Mouse (Mus musculus): ENCODE results near the gene Zfp11.
A peak's percentile ranks its signal among the peaks of the same experiment; 100 is the strongest.
"Not testable (repeated sequence)": the region's sequence is repeated elsewhere in the genome, so short reads cannot be mapped to it uniquely, and the experiment has no call there.

Zfp11 gene

DNA sequence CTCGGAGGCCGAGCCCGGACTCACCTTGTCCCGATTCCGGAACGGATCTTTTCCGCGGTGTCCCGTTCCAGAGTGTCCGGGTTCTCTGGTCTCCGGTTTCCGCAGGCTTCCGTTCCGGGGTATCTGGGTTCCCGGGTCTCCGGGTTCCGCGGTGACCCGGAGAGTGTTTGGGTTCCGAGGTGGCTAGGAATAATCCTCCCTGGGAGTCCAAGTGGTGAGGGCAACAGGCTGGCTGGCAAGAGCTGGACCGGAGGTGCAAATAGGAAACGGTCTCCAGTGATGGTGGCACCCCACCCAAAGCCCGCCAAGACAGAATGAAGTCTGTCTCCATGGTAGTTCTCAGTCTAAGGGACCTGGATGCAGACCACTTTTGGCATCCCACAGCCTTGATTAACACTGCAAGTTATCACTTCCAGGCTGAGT, at the start of gene Zfp11:
Zfp11 (minus strand) TSS at position 64 of the 423 bp plus-strand sequence.
- DNase-seq = peak; percentile 80

DNA sequence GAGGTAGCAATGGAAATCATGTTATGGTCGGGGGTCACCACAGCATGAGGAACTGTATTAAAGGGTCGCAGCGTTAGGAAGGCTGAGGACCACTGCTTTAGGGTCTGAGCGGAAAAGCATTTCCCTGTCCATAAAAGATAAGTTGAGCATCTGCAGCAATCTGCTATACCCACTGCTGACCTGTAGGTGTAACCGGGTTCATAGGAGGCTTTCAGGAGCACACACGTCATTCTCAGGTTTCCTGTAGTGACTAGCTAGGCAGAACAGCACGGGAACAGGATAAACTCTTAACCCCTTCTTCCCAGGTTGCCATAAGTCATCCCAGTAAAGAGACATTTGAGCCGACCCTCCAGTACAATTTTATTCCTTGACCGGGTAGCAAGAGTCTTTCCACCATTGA, 47.1 kb upstream of the Zfp11 start:
- no peak for DNase-seq

DNA sequence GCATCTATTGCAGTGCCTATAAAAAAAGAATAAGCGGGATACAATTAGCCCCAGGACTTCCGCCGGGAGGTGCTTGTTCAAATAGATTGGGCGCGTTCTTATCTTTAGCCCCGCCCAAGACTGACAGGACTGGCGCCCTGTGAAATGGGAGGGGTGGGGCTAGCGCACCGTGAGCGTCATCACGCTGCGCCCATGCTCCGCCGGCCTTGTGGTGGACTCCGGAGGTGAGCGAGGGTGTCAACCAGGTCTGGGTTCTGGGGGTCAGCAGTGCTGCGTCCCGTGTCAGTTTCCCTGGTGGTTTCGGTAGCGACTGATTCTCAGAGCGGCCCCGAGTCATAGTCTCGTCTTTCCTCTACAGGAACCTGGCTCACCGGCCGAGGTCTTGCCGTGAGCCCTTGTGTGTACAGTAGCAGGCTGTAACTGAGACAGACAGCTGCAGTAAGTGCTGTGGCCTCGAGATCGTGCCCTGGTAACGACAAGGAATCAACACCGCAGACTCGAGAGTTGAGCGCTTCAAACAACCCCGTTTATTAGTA, 45.5 kb upstream of the Zfp11 start, which contains the start of gene Mrps17:
Mrps17 (plus strand) TSS at position 172 of the 536 bp plus-strand sequence.
- DNase-seq = peak; percentile 93

DNA sequence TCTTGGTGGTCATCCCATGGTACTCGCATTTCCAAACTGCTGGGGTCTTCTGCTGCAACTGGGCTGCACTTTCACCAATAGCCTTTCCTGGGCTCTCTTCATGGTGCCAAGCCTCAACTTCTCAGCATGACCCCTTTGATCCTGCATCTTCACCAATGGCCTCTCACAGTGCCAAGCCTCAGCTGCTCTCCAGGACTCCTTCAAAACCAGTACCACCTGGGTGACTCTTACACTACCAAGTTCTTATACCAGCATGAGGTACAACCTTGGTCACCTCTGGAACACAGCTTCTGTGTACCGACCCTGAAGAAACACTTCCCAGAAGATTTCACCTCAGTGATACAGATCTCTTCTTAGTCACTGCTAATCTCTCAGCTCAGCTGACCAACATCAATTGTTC, 38.5 kb upstream of the Zfp11 start, which contains the start of gene Sept14:
Sept14 (minus strand) TSS at position 101 of the 400 bp plus-strand sequence.
- DNase-seq = no peak

DNA sequence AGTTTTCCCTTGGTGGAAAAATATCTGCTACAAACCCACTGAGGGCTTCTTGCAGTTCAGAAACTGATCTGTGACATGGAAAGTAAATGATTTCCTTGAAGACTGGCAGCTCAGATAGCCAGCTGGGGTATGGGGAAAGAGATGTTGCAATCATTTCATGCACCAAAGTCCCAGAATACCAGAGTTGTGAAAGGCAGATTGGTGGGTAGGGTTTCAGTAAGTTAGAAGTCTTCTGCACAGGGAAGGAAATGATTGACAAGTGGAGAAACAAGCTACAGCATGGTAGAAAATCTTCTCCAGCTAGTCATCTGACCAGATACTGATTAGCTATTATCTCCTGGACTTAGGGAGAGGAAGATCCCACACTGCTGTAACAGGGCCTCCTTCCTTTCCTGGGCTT, 33.5 kb upstream of the Zfp11 start:
- no peak for DNase-seq

DNA sequence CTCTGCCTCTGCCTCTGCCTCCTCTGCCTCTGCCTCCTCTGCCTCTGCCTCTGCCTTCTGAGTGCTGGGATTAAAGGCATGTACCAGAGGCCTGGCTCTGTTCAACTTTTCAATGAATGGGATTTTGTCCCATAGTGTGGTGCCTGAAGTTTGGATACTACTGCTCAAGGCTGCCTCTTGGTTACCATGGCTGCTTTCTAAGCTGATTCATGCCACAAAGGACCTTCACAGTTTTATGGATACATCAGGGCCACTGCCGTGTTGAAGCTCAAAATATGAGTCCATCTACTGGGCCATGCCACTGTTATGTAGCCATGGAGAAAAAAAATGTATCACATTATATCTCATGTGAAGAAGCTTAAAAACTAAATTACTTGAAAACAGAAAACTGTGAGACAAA, 31.8 kb upstream of the Zfp11 start:
- no peak for DNase-seq

DNA sequence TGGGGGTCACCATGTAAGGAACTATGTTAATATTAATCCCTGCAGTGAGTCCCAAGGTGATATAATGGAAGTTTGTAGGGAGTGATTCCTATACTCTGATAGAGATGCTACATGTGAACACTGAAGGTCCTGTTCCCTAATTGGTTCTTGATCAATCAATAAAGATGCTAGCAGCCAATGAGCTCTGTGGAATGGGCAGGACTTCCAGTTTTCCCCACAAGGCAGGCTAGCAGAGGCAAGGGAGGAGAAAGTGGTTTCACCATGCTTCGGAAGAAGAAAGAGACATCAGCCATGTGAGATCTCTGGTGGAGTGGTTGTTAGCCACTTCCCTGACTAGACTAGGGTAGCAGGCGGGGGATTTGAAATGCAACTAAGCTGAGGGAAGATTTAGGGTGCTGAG, 30.6 kb upstream of the Zfp11 start:
- no peak for DNase-seq

DNA sequence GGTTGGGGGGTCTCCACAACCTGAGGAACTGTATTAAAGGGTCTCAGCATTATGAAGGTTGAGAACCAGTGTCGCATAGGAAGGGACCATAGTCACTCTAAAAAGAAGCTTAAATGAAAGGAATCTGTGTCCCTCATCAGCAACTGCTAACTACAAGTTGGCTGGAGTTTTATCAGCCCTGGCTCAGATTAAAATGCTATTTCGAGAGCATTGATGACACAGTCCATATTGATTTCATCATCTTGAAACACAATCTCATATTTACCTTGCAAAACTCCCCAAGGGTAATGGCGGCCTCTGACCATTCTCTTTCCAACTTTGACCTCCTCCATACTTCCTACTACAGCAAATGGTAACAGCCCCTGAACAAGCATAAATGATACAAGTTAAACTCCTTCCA, 20.6 kb upstream of the Zfp11 start:
- DNase-seq = no peak

DNA sequence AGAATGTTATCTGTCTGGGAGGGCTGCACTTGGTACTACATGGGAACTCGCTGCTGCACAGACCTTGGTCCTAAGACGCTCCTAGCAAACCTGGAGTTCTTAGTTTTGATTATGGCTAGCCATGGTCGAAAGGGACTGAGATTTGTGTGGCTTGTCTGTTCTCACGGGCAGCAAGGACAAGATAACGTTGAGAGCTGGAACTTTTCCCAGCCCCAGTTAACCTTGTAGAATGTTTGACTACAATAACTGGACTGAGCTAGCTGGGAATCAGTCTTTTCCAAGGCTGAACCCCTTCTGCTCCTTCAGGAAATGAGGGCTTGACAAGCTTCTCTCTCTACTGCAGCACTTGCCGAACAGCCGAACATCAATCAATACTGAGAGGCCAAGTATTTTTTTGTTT, 17.7 kb upstream of the Zfp11 start:
- no peak for DNase-seq

DNA sequence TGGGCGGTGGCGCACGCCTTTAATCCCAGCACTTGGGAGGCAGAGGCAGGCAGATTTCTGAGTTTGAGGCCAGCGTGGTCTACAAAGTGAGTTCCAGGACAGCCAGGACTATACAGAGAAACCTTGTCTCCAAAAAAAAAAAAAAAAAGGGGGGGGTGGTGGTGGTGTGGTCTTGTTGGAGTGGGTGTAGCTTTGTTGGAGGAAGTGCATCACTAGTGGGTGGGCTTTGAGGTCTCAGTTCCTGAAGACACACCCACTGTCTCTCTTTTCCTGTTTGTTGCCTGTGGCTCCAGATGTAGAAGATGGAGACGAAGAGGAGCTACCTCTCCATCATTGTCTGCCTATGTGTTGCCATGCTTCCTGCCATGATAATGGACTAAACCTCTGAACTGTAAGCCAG, 15.2 kb upstream of the Zfp11 start:
- not testable (repeated sequence) for DNase-seq

DNA sequence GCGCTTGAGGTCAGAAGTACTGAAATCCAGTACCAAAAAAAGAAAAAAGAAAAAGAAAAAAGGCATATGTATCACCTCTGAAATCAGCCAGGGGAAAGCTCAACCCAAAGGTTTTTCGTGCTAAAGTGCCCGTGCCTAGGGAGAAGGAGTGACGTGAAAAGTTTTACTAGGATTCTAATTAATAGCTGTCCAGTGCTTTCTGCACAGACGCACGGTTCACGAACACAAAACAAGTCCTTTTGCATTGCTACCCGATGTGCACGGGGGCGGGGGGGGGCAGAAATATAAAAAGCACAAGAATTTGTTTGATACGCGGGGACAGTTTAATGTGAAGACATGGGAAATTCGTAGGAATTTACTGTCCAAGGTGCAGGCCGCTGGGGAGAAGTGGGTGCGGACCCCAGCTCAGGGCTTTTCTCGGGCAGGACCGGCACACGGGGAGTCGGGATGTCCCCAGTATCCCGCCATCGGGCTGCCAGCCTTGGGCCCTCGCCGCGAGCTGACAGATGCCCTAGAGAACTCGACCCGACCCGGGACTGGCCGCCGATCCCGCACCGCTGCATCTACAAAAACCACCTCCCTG, 355 bp downstream of the Zfp11 start:
- DNase-seq = no peak

DNA sequence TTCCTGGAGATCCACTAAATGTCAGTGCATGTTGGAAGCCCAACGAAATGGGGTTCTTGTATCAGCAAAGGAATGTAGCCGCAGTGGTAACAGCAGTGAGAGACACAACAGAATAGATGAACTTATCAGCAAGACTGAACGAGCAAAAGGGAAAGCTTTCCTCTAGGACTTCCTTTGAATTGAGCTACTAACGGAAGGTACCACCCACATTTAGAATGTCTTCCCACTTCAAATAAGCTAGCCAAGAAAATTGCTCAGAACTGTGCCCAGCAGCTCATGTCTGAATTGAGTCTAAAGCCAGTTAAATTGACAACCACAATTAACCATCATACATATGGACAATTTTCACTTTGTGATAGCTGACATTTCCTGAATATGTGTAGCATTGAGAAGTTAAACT, 2.0 kb downstream of the Zfp11 start:
- DNase-seq = no peak

DNA sequence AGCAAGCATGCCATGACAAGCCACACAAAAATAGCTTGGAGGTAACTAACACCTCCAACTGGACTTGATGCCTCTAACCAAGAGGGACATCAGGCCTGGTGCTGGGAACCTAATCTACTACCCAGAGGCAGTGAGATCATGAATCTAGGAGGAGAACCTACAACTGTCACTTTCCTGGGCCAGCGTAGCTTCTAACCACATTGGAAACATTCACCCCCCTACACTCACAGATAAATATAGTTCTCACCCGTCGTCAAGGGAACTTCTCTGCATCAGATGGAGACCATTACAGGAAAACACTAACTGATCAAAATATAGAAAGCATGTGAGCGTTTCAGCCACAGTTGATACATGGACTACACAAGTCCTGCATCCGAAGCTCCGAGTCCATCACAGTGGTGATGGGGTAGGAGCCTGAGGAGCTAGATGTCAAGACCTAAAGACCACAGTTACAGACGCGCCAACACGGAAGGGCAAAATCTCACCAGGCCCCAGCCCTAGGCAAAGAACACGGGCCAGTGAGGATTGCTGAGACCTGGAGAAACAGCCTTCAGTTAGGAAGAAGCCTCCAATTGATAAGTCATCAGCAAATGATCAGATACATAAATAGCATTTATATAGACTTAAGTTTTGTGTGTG, 3.5 kb downstream of the Zfp11 start:
- no peak for DNase-seq

DNA sequence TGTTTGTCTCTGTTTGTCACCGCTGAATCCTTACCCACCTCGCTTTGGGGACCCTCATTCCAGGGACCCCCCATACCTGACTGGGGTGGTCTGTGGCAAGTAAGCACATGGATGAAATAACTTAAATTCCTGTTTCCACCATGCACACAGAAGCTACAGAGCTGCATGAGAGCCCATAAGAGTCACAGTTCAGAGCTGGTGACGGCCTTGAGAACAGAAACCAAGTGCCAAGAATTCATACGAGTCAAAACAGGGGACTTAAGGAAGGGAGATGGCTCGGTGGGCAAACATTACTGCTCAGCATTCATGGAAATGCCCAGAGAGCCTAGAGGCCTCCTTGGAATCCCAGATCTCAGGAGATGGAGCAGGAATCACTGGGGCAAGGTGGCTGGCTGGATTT, 5.8 kb downstream of the Zfp11 start:
- no peak for DNase-seq

DNA sequence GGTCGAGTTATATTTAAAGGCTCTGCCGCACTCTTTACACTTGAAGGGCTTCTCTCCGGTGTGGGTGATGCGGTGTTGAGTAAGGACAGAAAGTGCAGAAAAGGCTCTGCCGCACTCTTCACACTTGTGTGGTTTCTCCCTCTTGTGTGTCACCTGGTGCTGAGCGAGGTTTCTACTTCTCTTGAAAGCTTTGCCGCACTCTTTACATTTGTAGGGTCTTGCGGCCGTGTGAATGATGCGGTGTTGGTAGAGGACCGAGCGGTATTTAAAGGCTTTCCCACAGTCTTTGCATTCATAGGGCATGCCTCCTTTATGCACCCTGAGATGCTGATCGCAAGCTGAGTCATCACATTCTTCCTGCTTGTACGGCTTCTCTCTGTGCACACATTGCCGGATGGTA, 12.0 kb downstream of the Zfp11 start:
- DNase-seq = no peak

DNA sequence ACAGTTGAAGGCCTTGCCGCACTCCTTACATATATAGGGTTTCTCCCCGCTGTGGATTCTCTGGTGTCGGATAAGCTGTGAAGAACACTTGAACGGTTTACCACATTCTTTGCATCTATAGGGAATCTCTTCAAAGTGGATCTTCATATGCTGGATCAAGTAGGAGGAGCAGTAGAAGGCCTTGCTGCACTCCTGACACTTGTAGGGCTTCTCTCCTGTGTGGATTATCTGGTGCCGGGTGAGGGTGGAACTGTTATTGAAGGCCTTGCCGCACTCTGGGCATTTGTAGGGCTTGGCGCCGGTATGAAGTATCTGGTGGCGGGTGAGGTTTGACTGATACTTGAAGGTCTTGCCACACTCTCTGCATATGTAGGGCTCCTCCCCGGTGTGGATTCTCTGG, 12.9 kb downstream of the Zfp11 start:
- no peak for DNase-seq

DNA sequence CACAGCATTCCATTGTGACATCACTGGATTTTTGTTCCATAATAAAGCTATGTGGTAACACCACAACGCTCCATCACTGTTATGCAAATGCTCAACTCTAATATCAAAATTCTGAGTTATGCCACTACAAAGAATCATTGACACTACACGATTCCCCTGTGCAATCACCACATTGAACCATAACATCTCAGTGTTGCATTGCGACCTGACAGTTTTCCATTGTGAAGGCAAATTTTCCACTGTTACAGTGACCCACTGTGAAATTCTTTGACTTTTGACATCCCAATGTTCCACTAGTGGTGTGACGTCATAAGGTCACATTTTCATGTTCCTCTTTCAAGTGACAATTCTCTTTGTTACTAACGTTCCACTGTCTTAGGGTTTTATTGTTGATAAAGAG, 19.0 kb downstream of the Zfp11 start:
- DNase-seq = no peak

DNA sequence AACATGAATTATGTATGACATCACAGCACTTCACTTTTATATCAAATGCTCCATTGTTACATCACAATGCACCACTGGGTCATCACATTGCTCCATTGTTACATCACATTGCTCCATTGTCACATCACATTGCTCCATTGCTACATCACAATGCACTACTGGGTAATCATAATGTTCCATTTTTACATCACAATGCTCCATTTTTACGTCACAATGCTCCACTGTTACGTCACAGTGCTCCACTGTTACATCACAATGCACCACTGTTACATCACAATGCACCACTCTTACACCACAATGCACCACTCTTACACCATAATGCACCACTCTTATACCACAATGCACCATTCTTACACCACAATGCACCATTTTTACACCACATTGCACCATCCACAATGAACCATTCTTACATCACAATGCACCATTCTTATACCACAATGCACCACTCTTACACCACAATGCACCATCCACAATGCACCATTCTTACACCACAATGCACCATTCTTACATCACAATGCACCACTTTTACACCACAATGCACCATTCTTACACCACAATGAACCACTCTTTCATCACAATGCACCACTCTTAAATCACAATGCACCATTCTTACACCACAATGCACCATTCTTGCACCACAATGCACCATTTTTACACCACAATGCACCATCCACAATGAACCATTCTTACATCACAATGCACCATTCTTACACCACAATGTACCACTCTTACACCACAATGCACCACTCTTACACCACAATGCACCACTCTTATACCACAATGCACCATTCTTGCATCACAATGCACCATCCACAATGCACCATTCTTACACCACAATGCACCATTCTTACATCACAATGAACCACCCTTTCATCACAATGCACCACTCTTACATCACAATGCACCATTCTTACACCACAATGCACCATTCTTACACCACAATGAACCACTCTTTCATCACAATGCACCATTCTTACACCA, 37.3 kb downstream of the Zfp11 start:
- DNase-seq = not testable (repeated sequence)

DNA sequence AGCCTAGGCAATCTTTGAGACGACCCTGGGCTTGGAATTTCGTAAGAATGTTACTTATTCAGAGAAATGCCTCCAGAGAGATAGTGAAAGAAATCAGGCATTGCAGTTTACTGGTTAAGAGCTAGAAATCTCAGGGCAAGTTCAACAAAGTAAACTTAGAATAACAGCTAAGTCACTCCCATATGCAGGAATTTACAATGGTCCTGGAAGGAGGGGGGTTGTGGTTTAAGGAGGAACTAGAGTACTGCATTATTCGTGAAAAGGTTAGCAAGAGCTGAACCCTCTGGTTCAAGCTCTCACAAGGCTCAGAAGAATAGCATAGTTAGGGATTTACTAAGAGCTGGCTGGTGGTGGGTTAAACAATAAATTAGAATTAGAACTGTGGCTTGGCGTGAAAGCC, 43.3 kb downstream of the Zfp11 start:
- DNase-seq = not testable (repeated sequence)

DNA sequence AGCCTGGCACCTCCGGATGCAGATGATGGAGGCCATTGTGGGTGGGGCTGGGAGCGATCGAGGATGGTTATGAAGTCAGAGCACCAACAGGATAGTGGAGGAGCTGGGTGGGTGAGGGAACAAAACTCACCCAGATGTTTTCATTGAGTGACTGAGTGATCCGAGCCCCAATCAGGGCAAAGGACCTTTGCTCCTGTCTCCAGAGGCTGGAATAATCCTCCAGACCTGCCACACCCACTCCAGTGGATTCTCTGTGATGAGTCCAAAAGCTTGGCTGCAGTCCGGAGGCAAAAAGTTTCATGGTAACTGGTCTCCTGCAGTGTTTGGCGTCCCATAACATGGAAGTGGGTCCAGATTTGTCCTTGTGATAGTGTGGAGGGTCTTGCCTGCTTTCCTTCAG, 43.8 kb downstream of the Zfp11 start:
- no peak for DNase-seq

DNA sequence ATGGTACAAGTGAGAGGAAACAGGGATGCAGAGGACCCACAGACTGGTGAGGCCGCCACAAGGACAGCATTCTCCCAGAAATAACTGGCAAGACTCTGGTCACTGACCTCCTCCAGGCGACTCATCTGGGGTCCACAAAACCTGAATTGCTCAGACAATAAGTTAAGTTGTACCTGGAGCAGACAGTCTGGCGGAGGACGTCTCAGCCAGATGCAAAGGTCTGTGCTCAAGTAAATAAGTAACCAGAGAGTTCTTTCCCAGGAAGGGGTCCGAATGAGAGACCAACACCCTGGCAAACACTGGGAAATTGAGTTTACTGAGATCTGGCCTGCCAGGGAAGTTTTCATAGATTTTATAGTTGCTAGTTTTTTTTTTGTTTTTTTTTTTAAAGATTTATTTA, 48.5 kb downstream of the Zfp11 start:
- DNase-seq = no peak

DNA sequence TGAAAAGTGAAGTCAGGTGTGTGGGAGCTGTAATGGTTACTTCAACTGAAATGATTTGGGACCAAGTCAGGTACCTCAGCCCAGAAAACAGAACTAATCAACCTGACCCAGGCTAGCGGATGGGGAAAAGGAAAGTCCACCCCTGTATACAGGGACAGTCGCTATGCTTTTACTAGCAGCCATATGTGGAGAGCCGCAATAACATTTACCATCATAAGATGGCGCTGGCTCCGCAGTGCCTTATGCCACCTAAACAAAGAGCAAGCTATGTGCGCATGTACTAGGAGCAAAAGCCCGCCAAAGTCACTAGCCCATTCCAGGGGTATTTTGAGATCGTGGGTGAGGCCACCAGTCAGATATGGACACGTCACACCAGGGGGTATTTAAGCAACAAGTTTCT, 49.3 kb downstream of the Zfp11 start:
- DNase-seq = not testable (repeated sequence)

DNA sequence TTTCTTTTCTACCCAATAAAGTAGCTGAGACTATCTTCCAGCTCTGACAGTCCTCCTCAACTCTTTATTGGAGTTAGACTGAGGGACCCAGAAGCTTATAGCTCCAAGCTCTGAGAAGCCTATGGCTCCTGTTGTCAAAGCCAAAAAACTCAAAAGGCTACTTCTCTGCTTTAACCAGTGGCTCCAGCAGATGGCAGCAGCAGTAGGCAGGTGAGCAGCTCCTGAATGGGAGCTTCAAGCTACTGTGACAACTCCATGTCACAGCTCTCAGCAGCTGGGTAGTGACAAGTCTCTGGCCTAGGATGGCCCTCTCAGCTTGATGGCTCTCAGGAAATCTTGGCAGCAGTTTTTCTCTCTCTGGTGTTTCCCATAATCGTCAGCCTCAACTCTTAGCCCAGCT, 58.8 kb downstream of the Zfp11 start:
- DNase-seq = peak; percentile 72

Data from lung, postnatal 14 days (tissue).